18 mouse cellular contexts compared by ENCODE assay signal in the genomic region with DNA sequence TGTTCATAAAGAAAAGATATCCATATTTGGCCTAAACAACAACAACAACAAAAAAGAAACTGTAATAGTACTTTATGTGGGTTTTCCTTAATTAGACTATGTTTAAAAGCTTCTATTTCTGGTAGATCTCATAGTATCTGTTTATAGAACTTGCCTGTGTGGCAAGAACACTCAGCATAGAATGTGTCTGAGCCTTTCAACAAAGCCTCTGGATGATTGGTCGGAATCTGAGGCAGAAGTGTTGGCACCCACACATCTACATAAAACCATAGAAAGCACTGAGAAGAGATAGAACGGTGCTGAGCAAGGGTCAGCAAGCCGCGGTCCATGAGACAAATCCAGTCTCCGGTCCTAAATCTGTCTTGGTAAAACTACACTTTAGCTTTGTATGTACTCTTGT.
DNase-seq lines count a peak whose midpoint lies in the region; ATAC-seq and TF ChIP-seq lines count a peak whose summit lies in the region.
"Had no signal": no experiment of that assay in that cellular context is flagged by ENCODE, and none has a peak within 500 bp of the region (broad histone marks: within the 10 kb centered on the region; RNA-seq: fewer than 3 reads in every experiment).

No protein-coding gene starts in this region.

- intact Hi-C loops in gastrocnemius, adult 2 months (cut with DNase I) = loop anchor here (5.0 kb wide), 1 partner anchor 75 kb away; no protein-coding TSS in a partner anchor
- intact Hi-C loops in gastrocnemius, postnatal 14 days (cut with DNase I; ENCODE audit: low total_unique reads) = loop anchor here (5.0 kb wide), 1 partner anchor 200 kb away; no protein-coding TSS in a partner anchor
- intact Hi-C loops in heart, postnatal 14 days (cut with DNase I) = no loop called here

- H3K9me3 ChIP-seq in heart, embryonic 11.5 days (replicated peaks; ENCODE audit: control insufficient read depth, low read length) = no peaks in the 10 kb centered on the region
- H3K9me3 ChIP-seq in heart, embryonic 16.5 days (replicated peaks; ENCODE audit: control insufficient read depth, low read length) = no peaks in the 10 kb centered on the region
- H3K9me3 ChIP-seq: embryonic facial prominence, embryonic 13.5 days; forebrain, embryonic 12.5 days; hindbrain, embryonic 12.5 days had no signal

- no peaks in the 10 kb centered on the region for H3K36me3 ChIP-seq in heart, embryonic 11.5 days (ENCODE audit: control insufficient read depth, insufficient read depth, low read length)
- no peaks in the 10 kb centered on the region for H3K36me3 ChIP-seq in heart, embryonic 16.5 days (ENCODE audit: control insufficient read depth, insufficient read depth)
- H3K36me3 ChIP-seq: embryonic facial prominence, embryonic 13.5 days; forebrain, embryonic 12.5 days; hindbrain, embryonic 12.5 days had no signal

- H3K4me2 ChIP-seq in heart, embryonic 11.5 days = peak overlapping the region; percentile 6; the same call in 1 of the 2 replicates
- peak overlapping the region; percentile 32 for H3K4me2 ChIP-seq in heart, embryonic 16.5 days (ENCODE audit: low read depth, low read length)
- H3K4me2 ChIP-seq: embryonic facial prominence, embryonic 13.5 days; forebrain, embryonic 12.5 days; hindbrain, embryonic 12.5 days had no signal

- DNase-seq in gastrocnemius, adult 2 months = peak; percentile 15
- no peak for DNase-seq in gastrocnemius, postnatal 14 days
- no peak for DNase-seq in heart, postnatal 14 days
- peak; percentile 15 for DNase-seq in brain, adult 2 months (ENCODE audit: low read depth, low spot score)
- no peak for DNase-seq in urinary bladder, postnatal 36 days (ENCODE audit: low spot score in 2 of 2)
- DNase-seq: adrenal gland, postnatal 10 days; cerebellum, adult 11-12 months; cerebellum, adult 9-10 months; cerebellum, postnatal 25 days; kidney, adult 11 months; kidney, adult 9 months had no signal

- ATAC-seq in heart, embryonic 11.5 days (replicated peaks; ENCODE audit: insufficient number of reproducible peaks, low FRiP score, low TSS enrichment) = no peak
- peak; percentile 75 for ATAC-seq in heart, embryonic 16.5 days (replicated peaks; ENCODE audit: extremely low read depth, insufficient read depth, low FRiP score)
- ATAC-seq: forebrain, embryonic 16.5 days; hindbrain, postnatal 0 days had no signal

- no peaks in the 10 kb centered on the region for H3K27me3 ChIP-seq in heart, embryonic 11.5 days (ENCODE audit: control insufficient read depth, insufficient read depth, low read length)
- H3K27me3 ChIP-seq in heart, embryonic 16.5 days (ENCODE audit: control insufficient read depth, insufficient read depth, low read length) = no peaks in the 10 kb centered on the region
- H3K27me3 ChIP-seq: embryonic facial prominence, embryonic 13.5 days; forebrain, embryonic 12.5 days; hindbrain, embryonic 12.5 days had no signal

- 55% methylated on average over 5 of the region's 5 CpGs for WGBS in heart, embryonic 11.5 days (ENCODE audit: insufficient replicate concordance)
- WGBS in heart, embryonic 16.5 days = 51% methylated on average over 5 of the region's 5 CpGs

- no peaks in the 10 kb centered on the region for H3K4me1 ChIP-seq in heart, embryonic 11.5 days (ENCODE audit: control insufficient read depth, insufficient read depth, low read length)
- H3K4me1 ChIP-seq in heart, embryonic 16.5 days (ENCODE audit: control insufficient read depth, insufficient read depth, low read length) = peaks cover 18% of the 10 kb centered on the region
- H3K4me1 ChIP-seq: forebrain, embryonic 12.5 days; hindbrain, embryonic 12.5 days had no signal

- no peak overlapping the region for H3K9ac ChIP-seq in heart, embryonic 11.5 days (ENCODE audit: low read depth, low read length)
- peak overlapping the region; percentile 55; the same call in 1 of the 2 replicates for H3K9ac ChIP-seq in heart, embryonic 16.5 days (ENCODE audit: low read length)
- H3K9ac ChIP-seq: embryonic facial prominence, embryonic 13.5 days; forebrain, embryonic 12.5 days; hindbrain, embryonic 12.5 days had no signal

- no peak for TF ChIP-seq CTCF in gastrocnemius, adult 2 months (IDR thresholded peaks at IDR 0.05)

- H3K4me3 ChIP-seq in gastrocnemius, adult 2 months = peak overlapping the region; percentile 31
- no peak overlapping the region for H3K4me3 ChIP-seq in heart, embryonic 11.5 days (ENCODE audit: low read depth, low read length)
- no peak overlapping the region; the same call in 1 of the 2 replicates for H3K4me3 ChIP-seq in heart, embryonic 16.5 days (ENCODE audit: low read length)
- H3K4me3 ChIP-seq: embryonic facial prominence, embryonic 13.5 days; forebrain, embryonic 12.5 days; hindbrain, embryonic 12.5 days had no signal

- H3K27ac ChIP-seq in gastrocnemius, adult 2 months = peak overlapping the region; percentile 85
- peak overlapping the region; percentile 42 for H3K27ac ChIP-seq in heart, embryonic 11.5 days (ENCODE audit: low read depth, low read length)
- peak overlapping the region; percentile 84 for H3K27ac ChIP-seq in heart, embryonic 16.5 days (ENCODE audit: low read length)
- H3K27ac ChIP-seq: embryonic facial prominence, embryonic 13.5 days; forebrain, embryonic 12.5 days; hindbrain, embryonic 12.5 days; hindbrain, postnatal 0 days had no signal

Comparison
In these comparisons a context has a peak if more than half of its experiments do, and no peak if none do; other contexts are left out.
1. DNase-seq: peak in gastrocnemius, adult 2 months (single experiment) and brain, adult 2 months (single experiment); none in gastrocnemius, postnatal 14 days (single experiment), heart, postnatal 14 days (0 of 2) and urinary bladder, postnatal 36 days (0 of 2).
2. Peak in every context shown above with its lines, with median percentiles within 50 percentile points of each other: H3K27ac ChIP-seq.